Mouse (Mus musculus): ENCODE measurements at regions not wholly inside any gene's neighbourhood (a gene's known extent, or its start where the extent isn't known, plus 50 kb on each side); places are given as distances from the start of the nearest gene placed in this dataset.

- in situ Hi-C loops (cut with MboI, MseI), result no loop called here
Observed at GRCm38 (mm10) chr4:83986951-83987822, 461.8 kb downstream of the Ccdc171 start.

- in situ Hi-C loops (cut with MboI, MseI), result no loop called here
Observed at GRCm38 (mm10) chr4:83987846-83988245, 462.5 kb downstream of the Ccdc171 start.

DNA sequence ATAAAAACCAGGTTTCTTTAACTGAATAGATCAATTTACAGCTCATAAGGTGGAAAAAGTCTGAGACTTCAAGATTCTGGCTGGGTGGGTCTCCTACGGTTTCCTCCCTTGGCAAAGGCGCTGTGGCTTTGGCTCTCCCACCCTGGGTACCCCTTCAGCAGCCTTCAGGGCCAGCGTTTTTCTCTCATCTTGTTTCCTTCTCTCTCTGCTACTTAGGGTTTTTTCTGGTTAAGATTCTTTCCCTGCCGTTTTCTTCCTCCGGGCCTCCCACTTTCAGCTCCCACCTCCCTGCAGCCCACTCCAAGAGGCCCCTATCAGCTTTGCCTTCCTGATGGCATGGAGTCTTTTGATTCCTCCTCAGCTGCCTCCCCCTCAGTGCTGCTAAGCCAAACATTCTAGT, 463.0 kb downstream of the Ccdc171 start:
- in situ Hi-C loops (cut with MboI, MseI), result no loop called here

- in situ Hi-C loops (cut with MboI, MseI), result no loop called here
Observed at GRCm38 (mm10) chr4:83990126-83990989, 465.0 kb downstream of the Ccdc171 start.

GRCm38 (mm10) chr4:83991195-83991594, 465.9 kb downstream of the Ccdc171 start:
- in situ Hi-C loops (cut with MboI, MseI), result no loop called here

- in situ Hi-C loops (cut with MboI, MseI), result no loop called here
Observed at GRCm38 (mm10) chr4:83997079-83997478, 471.7 kb downstream of the Ccdc171 start.

- in situ Hi-C loops (cut with MboI, MseI), result no loop called here
Observed at GRCm38 (mm10) chr4:84001645-84002044, 476.3 kb downstream of the Ccdc171 start.

GRCm38 (mm10) chr4:84004055-84004778, 478.9 kb downstream of the Ccdc171 start:
- in situ Hi-C loops (cut with MboI, MseI), result no loop called here

- in situ Hi-C loops (cut with MboI, MseI), result no loop called here
Observed at GRCm38 (mm10) chr4:84004786-84005382, 479.5 kb downstream of the Ccdc171 start.

- in situ Hi-C loops (cut with MboI, MseI), result no loop called here
Observed at GRCm38 (mm10) chr4:84011941-84012340, 486.6 kb downstream of the Ccdc171 start.

DNA sequence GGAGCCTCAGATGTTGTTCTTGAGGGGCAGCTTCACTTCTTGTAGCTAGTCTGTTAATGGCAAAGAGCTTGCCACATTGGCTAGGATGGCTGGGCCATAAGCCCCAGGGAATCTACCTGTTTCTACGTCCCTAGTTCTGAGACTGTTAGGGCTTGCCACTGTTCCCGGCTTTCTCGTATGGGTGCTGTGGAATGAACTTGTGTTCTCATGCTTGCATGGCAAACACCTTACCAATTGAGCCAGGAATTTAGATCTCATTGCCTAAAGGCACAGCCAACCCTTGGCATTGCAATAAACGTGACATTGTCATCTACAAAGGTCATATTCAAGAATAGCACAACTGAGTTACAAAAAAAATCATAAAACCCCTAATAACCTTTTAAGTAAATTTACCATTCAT, 489.8 kb downstream of the Ccdc171 start:
- in situ Hi-C loops (cut with MboI, MseI), result no loop called here

DNA sequence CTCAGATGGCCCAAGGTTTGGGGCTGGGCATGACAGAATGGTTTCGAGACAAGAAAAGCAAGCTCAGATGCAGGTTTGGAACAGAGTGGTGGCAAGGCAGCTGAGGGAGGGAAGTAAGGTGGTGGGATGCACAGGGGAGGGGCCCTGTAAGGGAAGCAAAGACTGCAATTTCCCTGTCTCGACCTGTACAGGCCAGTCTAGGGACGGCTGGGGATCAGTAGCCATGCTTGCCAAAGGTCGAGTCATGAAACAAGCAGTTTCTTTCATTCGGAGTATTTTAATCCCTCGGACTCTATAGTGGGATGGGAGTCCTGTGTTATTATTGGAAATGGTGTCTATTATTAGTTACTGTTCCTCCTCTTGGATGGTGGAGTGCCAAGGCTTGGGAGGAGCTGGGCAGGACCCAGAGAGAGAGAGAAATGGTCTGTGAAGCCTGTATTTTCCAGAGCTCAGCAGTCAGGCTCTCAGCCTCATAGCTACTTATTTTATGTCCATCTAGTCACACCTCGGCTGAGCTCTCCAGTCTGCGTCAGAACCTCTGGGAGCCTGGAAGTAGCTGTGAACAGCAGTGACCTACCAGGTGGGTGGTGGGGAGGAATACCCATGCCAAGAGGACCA, 490.3 kb downstream of the Ccdc171 start:
- in situ Hi-C loops (cut with MboI, MseI), result no loop called here

- in situ Hi-C loops (cut with MboI, MseI), result no loop called here
Observed at GRCm38 (mm10) chr4:84018135-84018534, 492.8 kb downstream of the Ccdc171 start.

GRCm38 (mm10) chr4:84018774-84019173, 493.4 kb downstream of the Ccdc171 start:
- in situ Hi-C loops (cut with MboI, MseI), result no loop called here

DNA sequence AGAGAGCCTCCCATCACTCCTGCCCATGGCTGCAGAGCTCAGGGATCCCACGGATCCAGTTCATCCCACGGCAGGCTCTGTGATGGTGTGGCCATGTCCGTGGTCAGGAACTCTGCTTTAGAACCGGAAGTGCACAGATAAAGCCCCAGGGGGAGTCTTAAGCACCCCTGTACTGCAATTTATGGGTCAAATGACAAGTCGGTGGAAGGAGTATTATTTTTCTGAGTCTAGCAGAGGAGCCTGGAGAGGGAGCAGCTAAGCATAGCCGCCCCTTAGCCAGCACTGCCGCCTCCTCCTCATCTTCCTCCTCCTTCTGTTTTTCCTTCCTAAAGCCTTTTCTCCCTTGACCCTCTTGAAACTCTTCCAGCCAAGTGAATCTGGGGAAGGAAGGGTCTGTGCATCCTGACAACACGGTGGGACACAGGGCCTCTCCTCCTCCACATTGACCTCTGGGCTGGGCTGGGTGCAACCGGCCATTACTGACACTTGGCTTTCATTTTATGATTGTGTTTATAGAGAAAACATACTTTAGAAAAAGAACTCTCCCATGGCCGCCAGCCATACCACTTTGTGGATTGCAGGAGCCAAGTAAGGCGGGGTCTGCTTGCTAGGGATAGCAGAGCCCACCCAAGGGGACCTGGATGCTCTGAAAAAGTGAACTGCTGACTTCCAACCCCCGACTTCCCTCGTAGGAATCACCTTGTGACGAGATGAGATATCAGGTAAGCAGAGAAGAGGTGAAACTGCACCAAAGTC, 494.3 kb downstream of the Ccdc171 start:
- in situ Hi-C loops (cut with MboI, MseI), result no loop called here

GRCm38 (mm10) chr4:84020692-84021091, 495.3 kb downstream of the Ccdc171 start:
- in situ Hi-C loops (cut with MboI, MseI), result no loop called here

DNA sequence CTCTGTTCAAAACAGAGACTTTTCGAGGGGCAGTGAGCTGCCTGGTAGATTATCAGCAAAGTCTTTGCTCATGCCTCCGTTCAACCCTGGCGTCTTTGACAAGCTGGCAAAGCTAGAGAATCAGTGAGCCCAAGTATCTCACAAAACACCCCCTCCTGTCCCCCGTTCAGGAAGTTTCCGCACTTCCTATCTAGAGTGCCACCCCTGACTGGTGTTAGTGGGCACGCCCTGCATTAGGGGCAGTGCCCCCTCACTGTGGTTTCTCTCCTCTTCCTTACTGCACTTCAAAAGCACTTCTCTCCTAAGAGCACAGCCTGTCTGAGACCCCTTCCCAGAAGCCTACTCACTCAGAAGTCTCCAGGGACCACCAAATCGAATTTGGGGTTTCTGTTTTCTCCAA, 497.0 kb downstream of the Ccdc171 start:
- in situ Hi-C loops (cut with MboI, MseI), result no loop called here

- in situ Hi-C loops (cut with MboI, MseI), result no loop called here
Observed at GRCm38 (mm10) chr4:84026144-84026543, 500.8 kb downstream of the Ccdc171 start.

GRCm38 (mm10) chr4:84028120-84028519, 502.8 kb downstream of the Ccdc171 start:
- in situ Hi-C loops (cut with MboI, MseI), result no loop called here

DNA sequence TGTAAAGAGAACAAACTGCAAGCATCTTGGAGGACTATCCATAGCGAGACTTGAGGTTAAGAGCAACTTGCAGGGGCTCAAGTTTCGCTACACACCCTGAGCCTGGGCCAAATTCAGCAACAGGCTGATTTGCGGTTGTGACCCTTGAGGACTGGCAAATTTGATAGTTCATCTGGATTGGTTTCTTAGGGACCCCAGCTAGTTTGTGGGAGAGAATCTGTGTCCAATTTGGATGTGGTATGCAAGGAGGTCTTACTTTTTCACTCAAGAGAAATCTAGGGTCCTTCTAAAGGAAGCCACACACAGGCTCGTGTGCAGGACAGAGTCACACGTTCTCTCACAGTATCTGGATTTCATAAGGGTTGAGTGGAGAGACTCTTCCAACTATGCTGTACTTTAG, 505.6 kb downstream of the Ccdc171 start:
- in situ Hi-C loops (cut with MboI, MseI), result no loop called here

Measured in T-helper 1 cell (primary cell).